Mouse (Mus musculus) left cerebral cortex, adult 18-20 months (tissue): ENCODE measurements around the gene Ppp1r1a. TPM values are rescaled to one million over a fixed set of nuclear protein-coding genes. Genes with fewer than 3 reads are reported as not detected.
A peak's percentile ranks its signal among the peaks of the same experiment; 100 is the strongest.

Source experiments
- DNase-seq, 2 experiments: peaks; one replicate each; pipeline ENCODE4 v3.0.0; 2021 to 2022; ENCODE audit warnings: low spot score in 2 of 2, mixed read lengths in 1 of 2
- long read RNA-seq, 2 experiments: library from polyadenylated mRNA; stranded (forward); transcript quantifications; one replicate each; pipeline ENCODE4 v2.0.0; 2021
- total RNA-seq, 2 experiments: library from RNA; stranded (reverse); gene quantifications; 2 replicates each; pipeline ENCODE4 v1.2.3; 2021

Gene Ppp1r1a
- total RNA-seq: 100 to 1,000 TPM; 133 to 147 TPM
- long read RNA-seq, experiment 1, transcript Ppp1r1a-202 (6 exons, 821 nt): minor isoform, 31 of 179 reads
- long read RNA-seq, experiment 1, transcript Ppp1r1a-201 (7 exons, 1,306 nt): major isoform, 122 of 179 reads
- long read RNA-seq, experiment 1, partial matches to known transcripts: 14 of 179 reads
- long read RNA-seq, experiment 1, other reads (novel, unspliced or antisense): 12 of 179 reads
- long read RNA-seq, experiment 2, transcript Ppp1r1a-201 (7 exons, 1,306 nt): major isoform, 120 of 158 reads
- long read RNA-seq, experiment 2, transcript Ppp1r1a-202 (6 exons, 821 nt): minor isoform, 23 of 158 reads
- long read RNA-seq, experiment 2, partial matches to known transcripts: 8 of 158 reads
- long read RNA-seq, experiment 2, other reads (novel, unspliced or antisense): 7 of 158 reads

DNA sequence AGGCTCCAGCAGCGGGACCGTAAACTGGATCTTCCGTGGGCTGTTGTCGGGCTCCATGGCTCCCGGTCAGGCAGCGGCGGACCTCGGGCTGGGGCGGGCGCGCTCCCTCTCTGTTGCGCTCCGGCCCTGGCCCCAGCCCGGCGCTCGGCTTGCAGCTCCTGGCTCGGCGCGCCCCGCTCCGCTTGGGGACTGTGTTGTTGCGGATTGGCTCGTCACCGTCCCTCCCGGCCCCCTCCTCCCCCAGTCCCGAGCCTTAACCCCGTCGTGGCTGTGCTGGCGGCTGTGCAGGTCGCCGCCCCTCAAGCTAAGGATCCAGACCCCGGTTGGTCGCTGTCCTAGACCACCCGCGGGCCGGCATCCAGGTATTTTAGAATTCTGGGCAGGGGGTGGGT lies at the start of gene Ppp1r1a:
TSS of gene Ppp1r1a (minus strand) at position 182 of the 392 bp plus-strand sequence.
- peak; percentile 69 to 81 for DNase-seq

DNA sequence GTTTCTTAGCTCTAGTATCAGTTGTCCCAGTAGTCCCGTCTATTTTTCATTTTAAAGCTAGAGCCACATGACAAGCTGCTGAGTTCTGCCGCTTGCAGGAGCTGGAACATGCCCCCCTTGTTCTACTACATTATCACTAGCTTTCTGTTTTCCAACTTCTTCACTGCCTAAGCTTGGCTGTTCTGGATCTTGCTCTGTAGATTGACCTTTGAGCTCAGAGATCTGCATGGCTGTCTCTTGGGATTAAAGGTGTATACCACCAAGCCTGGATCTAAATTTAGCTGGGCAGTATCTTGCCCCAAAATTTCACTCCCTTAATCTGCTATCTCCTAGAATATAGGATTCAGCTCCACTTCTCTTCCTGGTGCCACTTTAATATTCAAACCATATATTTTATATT lies 48.1 kb upstream of the Ppp1r1a start:
- no peak for DNase-seq

DNA sequence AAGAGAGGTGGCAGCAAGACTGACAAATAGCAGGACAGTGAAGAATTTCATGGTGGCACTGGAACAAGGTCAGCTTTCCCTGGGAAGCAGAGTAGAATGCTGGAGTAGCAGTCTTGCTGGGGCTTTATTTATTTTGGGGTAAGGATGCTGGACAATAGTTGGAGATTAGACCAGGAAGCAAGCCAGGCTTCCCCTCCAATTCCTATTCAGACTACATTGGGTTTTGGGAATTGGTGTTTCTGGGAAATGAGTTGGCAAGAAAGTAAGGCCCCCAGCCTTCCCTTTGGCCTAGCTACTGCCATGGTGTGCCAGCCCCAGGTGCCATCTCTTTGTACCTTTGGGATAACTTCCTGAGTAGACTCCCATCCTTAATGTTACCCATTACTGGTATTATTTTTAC lies 27.2 kb upstream of the Ppp1r1a start, which contains the start of gene Glycam1:
TSS of gene Glycam1 (minus strand) at position 101 of the 400 bp plus-strand sequence.
- DNase-seq: no peak

DNA sequence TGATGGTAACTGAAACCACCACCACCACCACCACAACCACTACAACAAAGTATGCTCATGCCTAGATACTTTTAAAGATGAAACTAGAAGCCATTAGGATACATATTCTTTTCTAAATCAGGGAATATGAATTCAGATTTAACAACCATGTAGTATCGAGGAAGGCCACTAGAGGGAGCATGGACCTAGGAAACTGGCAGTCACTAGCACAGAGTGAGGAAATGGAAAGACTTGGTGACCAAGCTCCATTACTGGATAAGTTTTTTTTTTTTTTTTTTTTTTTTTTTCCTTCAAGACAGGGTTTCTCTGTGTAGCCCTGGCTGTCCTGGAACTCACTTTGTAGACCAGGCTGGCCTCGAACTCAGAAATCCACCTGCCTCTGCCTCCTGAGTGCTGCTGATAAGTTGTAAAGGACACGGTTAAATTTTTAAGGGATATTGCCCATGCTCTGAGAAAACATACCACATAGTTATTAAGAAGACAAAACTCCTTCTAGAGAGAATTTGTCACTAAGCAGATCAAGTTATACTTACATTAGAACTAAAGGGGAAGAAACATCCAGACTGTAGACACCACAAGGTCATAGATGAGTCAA lies 14.4 kb upstream of the Ppp1r1a start:
- DNase-seq: peak in 1 of 2 experiments; percentile 78

DNA sequence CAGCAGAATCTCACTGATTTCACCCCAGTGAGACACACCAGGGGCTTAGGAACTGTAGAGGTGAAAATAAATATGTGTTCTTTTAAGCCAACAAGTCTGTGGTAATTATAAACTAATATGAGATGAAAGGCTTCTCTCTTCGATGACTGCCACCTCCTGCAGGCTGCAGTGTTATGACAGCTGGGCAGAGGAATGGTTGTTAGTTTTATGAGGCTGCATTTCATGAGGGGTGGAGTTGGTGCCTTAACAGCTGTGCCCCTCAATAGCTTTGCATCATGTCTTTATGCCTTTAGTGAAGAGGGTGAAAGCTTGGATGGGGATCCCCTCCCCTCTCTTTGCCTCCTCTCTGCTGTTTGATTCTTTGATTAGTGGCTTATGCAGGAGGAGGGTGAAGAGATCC lies 13.2 kb upstream of the Ppp1r1a start:
- DNase-seq: no peak

DNA sequence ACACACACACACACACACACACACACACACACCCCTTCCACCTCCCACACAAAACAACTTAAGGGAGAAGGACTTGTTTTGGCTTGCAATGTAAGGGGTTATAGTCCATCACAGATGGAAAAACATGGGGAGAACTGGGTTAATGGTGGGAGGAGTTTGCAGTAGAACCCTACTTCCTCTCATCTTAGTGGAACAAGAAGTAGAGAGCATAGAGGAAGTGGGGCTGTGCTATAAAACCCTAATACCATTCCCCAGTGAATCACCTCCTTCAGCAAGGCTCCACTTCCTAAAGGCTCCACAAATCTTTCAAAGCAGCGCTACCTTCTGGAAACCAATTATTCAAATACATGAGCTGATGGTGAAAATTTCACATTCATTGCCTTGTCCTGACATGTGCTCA lies 11.7 kb upstream of the Ppp1r1a start:
- no peak for DNase-seq

DNA sequence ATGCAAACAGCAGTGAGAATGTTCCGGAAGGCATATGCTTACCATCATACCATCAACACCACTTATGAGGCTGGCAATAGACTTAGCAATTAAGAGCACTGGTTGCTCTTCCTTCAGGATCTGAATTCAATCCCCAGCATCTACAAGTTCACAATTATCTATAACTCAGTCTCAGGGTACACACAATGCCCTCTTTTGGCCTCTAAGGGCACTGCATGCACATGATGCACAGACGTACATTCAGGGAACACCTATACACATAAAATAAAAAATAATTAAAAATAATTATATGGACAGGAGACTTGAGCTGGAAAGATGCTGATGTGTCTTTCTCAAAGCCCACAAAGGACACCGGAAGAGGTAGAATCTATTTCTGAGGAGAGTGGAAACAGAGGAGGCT lies 10.2 kb upstream of the Ppp1r1a start:
- DNase-seq: no peak

DNA sequence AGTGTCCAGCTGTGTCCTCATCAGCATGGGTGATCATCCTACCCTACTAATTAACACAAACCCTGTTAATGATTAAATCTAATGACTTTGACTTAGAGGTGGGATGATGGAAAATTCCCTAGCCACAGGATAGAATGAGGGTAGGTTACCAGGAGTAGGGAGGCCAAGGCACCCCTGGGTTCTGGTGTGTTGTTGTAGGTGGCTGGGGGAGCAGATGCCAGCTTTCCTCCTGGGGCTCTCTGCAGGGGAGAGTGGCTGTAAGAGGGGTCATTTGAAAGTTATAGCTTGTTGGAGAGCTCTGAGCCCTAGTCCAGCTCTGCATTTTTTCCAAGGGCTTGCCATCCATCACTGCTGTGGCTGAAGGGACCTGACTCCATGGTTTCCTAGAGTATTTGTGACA lies 4.7 kb upstream of the Ppp1r1a start:
- no peak for DNase-seq

DNA sequence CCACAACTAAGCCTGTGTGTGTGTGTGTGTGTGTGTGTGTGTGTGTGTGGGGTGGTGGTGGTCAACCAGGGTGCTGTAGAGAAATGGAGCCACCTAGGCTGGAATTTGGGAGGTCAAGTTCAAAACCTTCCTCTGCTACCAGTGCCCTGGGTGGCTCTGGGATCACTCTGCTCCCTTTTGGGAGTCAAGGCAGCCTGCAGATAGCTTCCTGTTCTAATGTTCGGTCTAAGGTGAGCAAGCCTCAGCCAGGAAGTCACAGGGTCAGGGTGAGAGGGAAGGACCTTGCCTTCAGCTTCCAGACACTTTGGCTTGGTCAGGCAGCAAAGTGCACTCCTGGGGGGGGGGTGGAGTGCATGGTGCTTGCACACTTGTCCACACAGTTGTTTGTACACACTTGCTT lies 2.8 kb upstream of the Ppp1r1a start:
- DNase-seq: no peak

DNA sequence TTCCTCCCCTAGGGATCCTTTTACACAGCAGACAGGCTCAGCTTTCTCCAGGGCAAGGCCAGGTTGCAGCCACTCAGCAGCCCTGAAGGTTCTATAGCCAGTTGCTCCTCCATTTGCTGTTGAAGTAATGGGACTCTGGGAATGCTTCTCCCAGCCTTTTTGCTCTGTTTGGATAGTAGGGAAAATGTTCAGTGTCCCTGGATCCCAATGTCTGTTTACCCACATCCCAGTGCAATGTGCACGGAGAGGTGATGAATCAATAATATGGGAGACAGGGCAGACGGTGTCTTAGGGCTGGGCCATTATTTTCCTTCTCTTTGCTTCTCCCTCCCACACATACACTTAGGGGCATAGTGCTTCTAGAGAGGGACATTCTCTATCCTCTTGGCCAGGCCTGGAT lies 1.5 kb upstream of the Ppp1r1a start:
- no peak for DNase-seq

DNA sequence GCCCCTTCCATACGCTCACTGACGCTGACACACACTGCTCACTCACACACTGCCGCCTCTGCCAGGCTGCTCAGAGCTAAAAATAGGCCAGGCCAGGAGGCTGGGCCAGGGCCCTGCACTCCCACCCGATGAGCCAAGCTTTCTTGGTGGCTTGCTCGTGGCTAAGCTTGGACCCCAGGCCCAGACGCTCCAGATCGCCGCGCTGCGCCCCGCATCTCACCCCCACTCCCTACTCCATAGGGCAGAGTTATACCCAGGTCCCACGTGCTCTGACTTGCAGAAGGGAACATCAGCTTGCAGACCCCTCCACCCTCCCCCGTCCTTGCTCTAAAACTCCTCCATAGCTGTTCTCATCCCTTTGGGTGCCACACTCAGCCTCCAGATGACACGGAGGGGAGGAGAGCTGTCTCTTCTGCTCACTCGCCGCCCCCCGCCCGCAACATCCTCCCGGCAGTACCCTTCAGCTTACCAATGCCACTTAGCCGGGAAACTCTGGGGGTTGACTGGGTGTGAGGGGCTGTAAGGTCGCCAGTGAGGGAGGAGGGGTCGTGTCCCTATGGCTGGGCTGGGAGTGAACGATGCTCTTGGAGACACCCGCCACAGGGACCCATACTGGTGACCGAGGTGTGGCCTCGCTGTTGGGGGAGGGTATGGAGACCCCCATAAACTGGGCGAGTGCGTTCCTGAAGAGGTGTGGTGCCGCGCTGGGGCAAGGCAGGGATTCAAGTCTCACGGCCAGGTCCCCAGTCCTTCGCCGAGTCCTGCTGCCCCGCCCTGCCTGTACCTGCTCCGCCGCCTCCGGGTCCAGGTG lies 587 bp downstream of the Ppp1r1a start:
- DNase-seq: peak; percentile 55 to 68

DNA sequence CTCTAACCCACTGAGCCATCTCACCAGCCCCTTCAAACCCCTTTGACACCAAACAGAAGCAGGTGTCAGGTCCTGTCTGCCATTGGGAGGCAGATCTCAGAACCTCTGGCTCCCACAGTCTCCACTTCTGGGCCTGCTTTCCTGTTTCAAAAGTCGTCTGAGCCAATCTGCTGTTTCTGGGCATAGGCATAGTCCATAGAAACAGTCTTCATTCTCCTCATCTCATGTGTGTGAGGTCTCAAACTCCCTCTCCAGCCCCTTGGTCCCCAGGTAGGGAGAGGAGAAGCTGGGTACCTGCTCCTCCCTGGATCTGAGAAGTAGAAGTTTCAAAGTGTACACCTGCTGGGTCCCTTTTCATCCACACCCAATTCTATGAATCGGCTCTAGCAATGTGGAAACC lies 1.3 kb downstream of the Ppp1r1a start:
- no peak for DNase-seq

DNA sequence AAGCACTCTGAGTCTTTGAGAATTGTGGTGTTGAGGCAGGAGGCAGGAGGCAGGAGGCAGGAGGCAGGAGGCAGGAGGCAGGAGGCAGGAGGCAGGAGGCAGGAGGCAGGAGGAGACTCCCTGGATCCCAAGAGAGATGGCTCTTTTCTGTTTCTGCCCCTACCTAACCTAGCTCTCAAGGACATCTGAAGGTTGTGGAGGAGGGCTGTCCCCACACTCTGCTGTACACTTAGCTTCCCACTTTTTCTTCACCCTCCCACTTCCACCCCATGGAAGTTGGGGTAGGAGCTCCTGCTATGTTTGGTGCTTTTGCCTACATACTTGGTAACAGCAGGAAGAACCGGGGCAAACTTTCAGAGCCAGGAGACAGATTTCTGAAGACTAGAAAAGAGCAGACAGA lies 2.0 kb downstream of the Ppp1r1a start:
- DNase-seq: no peak

DNA sequence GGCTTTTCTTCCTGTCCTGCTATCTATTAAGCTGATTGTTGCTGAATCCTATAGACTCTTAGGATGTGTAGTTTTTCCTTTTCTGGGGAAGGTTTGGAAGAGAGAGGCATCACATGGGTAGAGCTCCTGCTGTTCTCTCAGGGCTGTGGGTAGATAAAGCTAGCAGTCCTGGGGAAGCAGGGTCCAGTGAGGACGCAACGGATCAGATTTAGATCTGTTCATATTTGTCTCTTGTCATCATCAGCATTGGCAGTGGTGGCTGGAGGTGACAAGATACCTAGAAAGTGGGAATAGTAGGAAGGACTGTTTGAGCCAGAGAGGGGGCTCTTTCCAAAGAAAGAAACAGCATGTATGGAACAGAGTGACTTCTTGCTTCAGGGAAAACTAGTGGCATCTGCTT lies 2.8 kb downstream of the Ppp1r1a start:
- DNase-seq: no peak

DNA sequence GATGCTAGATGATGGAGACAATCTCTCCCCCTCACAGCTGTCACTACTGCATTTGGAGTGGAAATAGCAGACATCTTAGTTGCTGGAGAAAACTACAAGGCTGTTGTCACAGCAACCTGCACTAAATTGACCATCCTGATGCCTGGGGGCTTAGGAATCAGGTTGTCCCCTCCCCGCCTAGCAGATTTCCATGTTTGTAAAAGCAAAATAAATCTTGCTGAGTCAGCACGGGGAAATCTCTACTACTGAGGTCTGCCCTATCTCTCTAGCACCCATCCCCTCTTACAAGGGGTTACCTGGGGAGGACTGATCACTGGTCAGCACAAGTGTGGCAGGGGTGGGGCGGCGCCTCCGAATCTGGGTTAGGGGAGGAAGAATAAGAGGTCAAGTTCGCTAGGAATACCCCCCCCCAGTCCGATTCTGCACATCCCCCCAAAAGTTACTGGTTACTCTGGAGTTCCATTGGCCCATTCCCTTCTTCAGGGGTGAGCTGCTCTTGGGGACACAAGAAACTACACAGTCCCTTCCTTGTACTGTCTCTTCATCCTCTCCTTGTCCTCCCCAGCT lies 3.7 kb downstream of the Ppp1r1a start:
- DNase-seq: no peak

DNA sequence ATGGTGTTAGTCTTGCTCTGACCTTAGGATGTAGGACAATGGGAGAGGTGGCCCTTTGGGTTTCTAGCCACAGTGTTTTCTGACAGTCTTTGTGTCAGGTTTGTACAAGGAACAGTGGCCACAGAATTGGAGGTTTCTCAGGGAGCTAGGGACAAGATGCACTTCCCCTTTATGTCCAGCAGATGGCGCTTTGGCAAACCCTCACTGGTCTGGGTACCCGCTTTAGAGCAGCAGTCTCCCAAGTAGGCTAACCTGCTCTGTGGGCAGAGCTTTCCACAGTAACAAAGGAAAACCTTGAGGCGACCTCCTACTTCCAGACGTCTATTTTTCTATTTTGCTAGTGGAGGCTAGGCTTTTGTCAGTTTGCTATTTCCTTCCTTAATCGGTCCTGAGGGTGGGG lies 7.4 kb downstream of the Ppp1r1a start:
- DNase-seq: peak; percentile 69 to 74

DNA sequence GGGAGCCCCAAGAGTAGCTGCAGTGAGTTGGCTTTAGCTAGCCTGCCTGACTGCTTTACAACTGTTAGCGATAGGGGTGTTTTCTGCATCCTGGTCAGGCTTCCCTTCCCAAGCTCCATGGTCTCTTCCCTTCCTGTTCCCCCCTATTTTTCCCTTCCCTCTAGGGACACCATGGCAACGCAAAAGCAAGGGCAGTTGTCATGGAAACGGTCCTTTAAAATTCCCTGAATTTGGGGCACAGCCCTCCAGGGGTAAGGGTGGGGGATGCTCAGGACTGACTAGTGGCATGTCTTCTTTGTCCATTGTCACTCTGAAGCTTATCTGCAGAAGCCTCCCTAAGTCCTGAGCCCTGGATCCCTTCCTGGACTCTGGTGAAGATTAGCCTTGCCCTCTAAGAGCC lies 14.6 kb downstream of the Ppp1r1a start:
- no peak for DNase-seq

DNA sequence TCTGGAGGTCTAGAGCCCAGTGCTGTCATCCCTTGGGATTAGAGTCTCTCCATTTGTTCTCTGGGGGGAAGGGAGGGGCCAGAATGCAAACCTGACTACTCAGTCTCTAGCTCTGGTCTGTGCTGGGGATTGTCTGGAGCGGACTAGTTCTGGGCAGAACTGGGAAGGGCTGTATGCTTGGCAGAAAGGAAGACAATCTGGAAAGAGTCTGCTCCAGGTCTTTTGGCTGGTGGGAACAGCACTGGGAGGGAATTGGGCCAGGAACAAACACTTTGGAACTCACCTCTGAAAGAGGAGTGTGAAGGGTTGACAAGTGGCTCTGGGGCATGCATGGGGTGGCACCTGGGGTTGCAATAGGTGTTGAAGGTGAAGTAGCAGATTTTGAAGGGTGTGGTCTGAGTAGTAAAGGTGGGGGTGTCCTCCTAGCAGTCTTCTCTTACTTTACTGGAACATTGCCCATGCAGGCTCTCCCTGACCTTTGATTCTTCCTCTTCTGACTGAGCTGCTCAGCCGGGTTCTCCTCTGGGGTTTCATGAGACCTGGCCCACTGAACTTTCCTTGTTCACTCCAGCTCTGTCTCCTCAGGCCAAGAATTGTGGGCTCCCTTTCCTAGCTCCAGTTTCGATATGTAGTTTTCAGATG lies 15.2 kb downstream of the Ppp1r1a start:
- DNase-seq: no peak

DNA sequence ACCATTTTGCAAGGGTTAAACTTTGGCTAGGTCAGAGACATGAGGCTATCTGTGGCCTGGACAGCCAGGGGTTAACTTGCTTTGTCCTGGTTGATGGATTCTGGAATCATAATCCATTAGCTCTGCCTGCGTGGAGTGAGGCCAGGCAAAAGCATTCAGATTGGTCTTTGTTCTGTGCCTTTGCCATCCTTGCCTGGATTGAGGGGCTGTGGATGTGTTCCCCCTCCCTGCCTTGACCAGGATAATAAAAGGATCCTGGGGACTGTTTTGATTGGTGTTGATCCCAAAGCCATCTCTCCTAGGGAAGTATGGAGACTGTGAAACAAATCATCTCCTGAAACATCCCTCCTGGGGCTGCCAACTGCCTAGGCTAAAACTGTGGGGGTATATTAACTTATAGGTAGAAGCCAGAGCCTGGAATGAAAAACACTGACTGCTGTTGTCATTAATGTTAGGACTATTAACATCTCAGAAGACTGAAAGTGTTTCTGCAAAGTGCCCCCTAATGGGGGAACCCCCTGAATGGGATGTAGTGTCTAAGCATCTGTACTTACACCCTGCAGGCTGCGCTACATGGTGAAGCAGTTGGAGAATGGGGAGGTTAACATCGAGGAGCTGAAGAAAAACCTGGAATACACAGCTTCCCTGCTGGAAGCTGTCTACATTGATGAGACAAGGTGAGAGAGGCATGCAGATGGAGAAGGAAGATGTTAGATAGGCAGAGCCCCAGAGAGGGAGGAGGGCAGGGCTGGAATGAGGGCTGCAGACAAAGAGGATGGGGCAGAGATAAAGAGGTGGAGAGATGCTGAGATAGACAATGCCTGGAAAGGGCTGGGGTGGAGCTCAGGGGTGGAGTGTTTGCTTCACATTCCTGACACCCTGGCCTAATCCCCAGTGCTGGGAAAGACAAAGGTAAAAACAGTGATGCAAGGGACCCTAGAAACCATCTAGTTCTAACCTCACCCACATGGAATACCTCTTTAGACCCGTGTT lies 18.1 kb downstream of the Ppp1r1a start:
- no peak for DNase-seq
